In genomic region chr2:108030657-108031056, GRCm38 (mm10) we compare ENCODE assay signal across 10 mouse cellular contexts.
"Had no signal": no experiment of that assay in that cellular context is flagged by ENCODE, and none has a peak within 500 bp of the region (broad histone marks: within the 10 kb centered on the region; RNA-seq: fewer than 3 reads in every experiment).

No protein-coding gene starts in this region.

- ATAC-seq: liver, postnatal 0 days; lung, postnatal 0 days; midbrain, embryonic 13.5 days; midbrain, embryonic 15.5 days had no signal

- DNase-seq: liver, postnatal 0 days; lung, adult 2 months; lung, postnatal 14 days; lung, postnatal 36 days; thymus, adult 2 months; thymus, postnatal 25 days; thymus, postnatal 4 days had no signal
